Mouse (Mus musculus): Measurements from ENCODE around the gene Cpn2.

- TF ChIP-seq POLR2A (IDR thresholded peaks at IDR 0.05; ENCODE audit: low read depth, low read length) (no peak), CTCF (conservative IDR thresholded peaks at IDR 0.05 in 1 of 2, IDR thresholded peaks at IDR 0.05 in 1 of 2; ENCODE audit: low read depth in 2 of 2, low read length in 2 of 2) (no peak), BHLHE40 (IDR thresholded peaks at IDR 0.05; ENCODE audit: low read depth, low read length) (no peak), KAT2A (IDR thresholded peaks at IDR 0.05; ENCODE audit: insufficient replicate concordance, low read length) (no peak), ZC3H11A (IDR thresholded peaks at IDR 0.05; ENCODE audit: low read depth, low read length) (no peak), CHD1 (IDR thresholded peaks at IDR 0.05; ENCODE audit: low read depth, low read length) (no peak), EP300 (IDR thresholded peaks at IDR 0.05; ENCODE audit: low read length) (no peak), ZKSCAN1 (IDR thresholded peaks at IDR 0.05; ENCODE audit: borderline replicate concordance, low read depth, low read length) (no peak)
Observed at GRCm38 (mm10) chr16:30304236-30304635, 36.9 kb upstream of the Cpn2 start.
